Mouse (Mus musculus): ENCODE data around the gene Cdk6. TPM values are rescaled to one million over a fixed set of nuclear protein-coding genes. Genes with fewer than 3 reads are reported as not detected.

Cdk6 gene
- total and polyA plus RNA-seq, 3 experiments = 40.4 to 171 (median 50.8) TPM

- dilution Hi-C loops (cut with MboI; ENCODE audit: extremely low pct_ligation_motif_present, extremely low pct_unique_long_range_greater_than_20kb, low sequenced_read_pairs) = no loop called here
- Histone ChIP-seq H3K79me2 (replicated peaks; ENCODE audit: control insufficient read depth, extremely low read depth, insufficient read depth, poor library complexity, severe bottlenecking) (peaks cover 37% of the 10 kb centered on the region), H3K4me3 (replicated peaks in 1 of 3; ENCODE audit: low read depth in 2 of 3, low read length in 2 of 3, poor library complexity in 1 of 3) (peak overlapping the region; percentile 59 to 100 (median 71)), H3K4me1 (ENCODE audit: control insufficient read depth in 1 of 2, insufficient read depth in 2 of 2) (peaks cover 0 to 5% of the 10 kb centered on the region in 2 experiments; a peak in 1 of 4 replicates), H3K36me3 (replicated peaks in 1 of 2; ENCODE audit: control insufficient read depth in 1 of 2, insufficient read depth in 1 of 2, low read length in 1 of 2) (peaks cover 2 to 4% of the 10 kb centered on the region in 2 experiments), H3K9me3 (replicated peaks; ENCODE audit: low read length) (peaks cover 2% of the 10 kb centered on the region), H3K4me2 (ENCODE audit: insufficient read depth, low read depth, poor library complexity, severe bottlenecking) (peak overlapping the region; percentile 64), H3K27me3 (replicated peaks) (no peaks in the 10 kb centered on the region), H3K27ac (ENCODE audit: insufficient read depth, low read depth) (peak overlapping the region; percentile 97), H3K9ac (ENCODE audit: insufficient read depth, low read depth) (peak overlapping the region; percentile 95)
- in situ Hi-C loops (cut with MboI; ENCODE audit: low pct_ligation_motif_present, low pct_unique_long_range_greater_than_20kb, low sequenced_read_pairs) = loop anchor here (10.0 kb wide), 1 partner anchor 153 kb away; no protein-coding TSS in a partner anchor
- TF ChIP-seq NRF1 (IDR thresholded peaks at IDR 0.05; ENCODE audit: low read depth, low read length) = peak; percentile 80
- TF ChIP-seq MYC (IDR thresholded peaks at IDR 0.05; ENCODE audit: low read depth, low read length) = 0 out of 2 replicates have a peak, but pooled peaks have one; percentile 40
- peak; percentile 46; the same call in 1 of the 2 replicates for TF ChIP-seq SIN3A (IDR thresholded peaks at IDR 0.05; ENCODE audit: low read length)
- no peak for TF ChIP-seq TBP (conservative IDR thresholded peaks at IDR 0.05; ENCODE audit: low read depth, low read length)
- no peak for TF ChIP-seq ZC3H11A (IDR thresholded peaks at IDR 0.05; ENCODE audit: low read depth, low read length)
- TF ChIP-seq MAX (IDR thresholded peaks at IDR 0.05; ENCODE audit: low read length) = 0 out of 2 replicates have a peak, but pooled peaks have one; percentile 13
- TF ChIP-seq EP300 (IDR thresholded peaks at IDR 0.05; ENCODE audit: low read length) = no peak
- peak; percentile 36; the same call in 1 of the 2 replicates for TF ChIP-seq ELF1 (IDR thresholded peaks at IDR 0.05; ENCODE audit: low read depth, low read length)
- TF ChIP-seq MAZ (IDR thresholded peaks at IDR 0.05; ENCODE audit: low read depth, low read length) = peak; percentile 41; the same call in 1 of the 2 replicates
- no peak for TF ChIP-seq SMC3 (IDR thresholded peaks at IDR 0.05; ENCODE audit: low read depth, low read length)
- TF ChIP-seq MEF2A (IDR thresholded peaks at IDR 0.05; ENCODE audit: borderline replicate concordance, low read depth, low read length) = no peak
- no peak for TF ChIP-seq GABPA (IDR thresholded peaks at IDR 0.05; ENCODE audit: insufficient replicate concordance, low read depth, low read length)
- no peak for TF ChIP-seq CHD1 (IDR thresholded peaks at IDR 0.05; ENCODE audit: low read depth, low read length)
- no peak for TF ChIP-seq UBTF (IDR thresholded peaks at IDR 0.05; ENCODE audit: low read depth, low read length)
- peak; percentile 88 for TF ChIP-seq MXI1 (IDR thresholded peaks at IDR 0.05; ENCODE audit: low read depth, low read length)
- TF ChIP-seq RAD21 (IDR thresholded peaks at IDR 0.05; ENCODE audit: low read depth, low read length) = no peak
- no peak for TF ChIP-seq ZNF384 (IDR thresholded peaks at IDR 0.05; ENCODE audit: low read depth, low read length)
- no peak for TF ChIP-seq E2F4 (IDR thresholded peaks at IDR 0.05; ENCODE audit: insufficient replicate concordance, low read depth, low read length)
- no peak for TF ChIP-seq ETS1 (conservative IDR thresholded peaks at IDR 0.05; ENCODE audit: low read depth, low read length)
- TF ChIP-seq USF1 (IDR thresholded peaks at IDR 0.05; ENCODE audit: low read depth, low read length) = no peak
- no peak for TF ChIP-seq RCOR1 (conservative IDR thresholded peaks at IDR 0.05; ENCODE audit: low read depth, low read length)
- TF ChIP-seq KAT2A (IDR thresholded peaks at IDR 0.05; ENCODE audit: insufficient replicate concordance, low read length) = no peak
- TF ChIP-seq MAFK (IDR thresholded peaks at IDR 0.05; ENCODE audit: insufficient replicate concordance, low read length) = no peak
- TF ChIP-seq HCFC1 (IDR thresholded peaks at IDR 0.05; ENCODE audit: low read depth, low read length) = no peak
- peak; percentile 78 for TF ChIP-seq BHLHE40 (IDR thresholded peaks at IDR 0.05; ENCODE audit: low read depth, low read length)
- no peak for TF ChIP-seq POLR2A (IDR thresholded peaks at IDR 0.05; ENCODE audit: low read depth, low read length)
- no peak for TF ChIP-seq USF2 (conservative IDR thresholded peaks at IDR 0.05; ENCODE audit: low read depth, low read length)
- no peak for TF ChIP-seq ZKSCAN1 (IDR thresholded peaks at IDR 0.05; ENCODE audit: borderline replicate concordance, low read depth, low read length)
- TF ChIP-seq NELFE (IDR thresholded peaks at IDR 0.05; ENCODE audit: low read depth, low read length) = no peak
- DNase-seq (ENCODE audit: extremely low read depth) = peak; percentile 49
Observed at GRCm38 (mm10) chr5:3341931-3342770, 866 bp downstream of the Cdk6 start.

All from CH12.LX (cell line).